Mouse (Mus musculus) right cerebral cortex, postnatal 4 days (tissue): ENCODE measurements around the gene Gm10295.

Experiments
- DNase-seq: peaks from one replicate; pipeline ENCODE4 v3.0.0-alpha.2; 2022

The Gm10295 gene

GRCm38 (mm10) chr7:71348922-71349321 is 2.4 kb downstream of the Gm10295 start:
- DNase-seq, result no peak

GRCm38 (mm10) chr7:71324919-71325583 is 26.2 kb downstream of the Gm10295 start:
- DNase-seq, result no peak

- DNase-seq, result no peak
These were observed 38.0 kb downstream of the Gm10295 start for GRCm38 (mm10) chr7:71313148-71313765.

- no peak for DNase-seq
These were observed 38.9 kb downstream of the Gm10295 start for GRCm38 (mm10) chr7:71312375-71312774.

GRCm38 (mm10) chr7:71311411-71311810 is 39.9 kb downstream of the Gm10295 start:
- DNase-seq, result no peak

GRCm38 (mm10) chr7:71308051-71308450 is 43.2 kb downstream of the Gm10295 start:
- no peak for DNase-seq

GRCm38 (mm10) chr7:71302714-71303113 is 48.6 kb downstream of the Gm10295 start:
- no peak for DNase-seq
